Mouse (Mus musculus): ENCODE measurements around the gene Tep1. TPM values are rescaled to one million over a fixed set of nuclear protein-coding genes. Genes with fewer than 3 reads are reported as not detected.
A peak's percentile ranks its signal among the peaks of the same experiment; 100 is the strongest.

Tep1 gene
- polyA plus RNA-seq, 1 experiment: 9.3 TPM

DNA sequence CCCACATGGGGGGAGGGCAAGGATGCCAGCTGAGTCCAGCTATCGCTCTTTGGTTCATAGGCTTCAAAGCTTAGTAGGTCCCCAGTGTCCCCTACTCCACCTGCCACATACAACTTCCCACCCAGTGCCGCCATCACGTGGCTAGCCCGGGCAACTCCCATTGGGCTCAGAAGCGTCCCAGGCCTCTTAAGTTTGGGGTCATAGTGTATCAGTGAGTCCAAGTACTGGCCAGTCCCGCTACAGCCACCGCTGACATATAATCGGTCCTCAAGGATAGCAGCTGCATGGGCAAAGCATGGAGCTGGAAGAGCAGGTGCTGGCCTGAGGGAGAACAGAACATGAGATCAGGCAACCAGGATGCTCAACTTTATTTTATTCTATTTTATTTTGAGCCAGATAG is 21.3 kb upstream of the Tep1 start:
- no peak for TF ChIP-seq POLR2A (IDR thresholded peaks at IDR 0.05; ENCODE audit: control insufficient read depth, low read depth, low read length)
- peaks cover 6% of the 10 kb centered on the region for H3K4me1 ChIP-seq (ENCODE audit: control insufficient read depth, insufficient read depth, low read length)
- no peaks in the 10 kb centered on the region for H3K36me3 ChIP-seq (ENCODE audit: control insufficient read depth, insufficient read depth, low read length)
- no peaks in the 10 kb centered on the region for H3K27me3 ChIP-seq (ENCODE audit: control insufficient read depth, insufficient read depth, low read length)
- H3K4me3 ChIP-seq (ENCODE audit: control insufficient read depth, low read depth, low read length): no peak overlapping the region
- H3K27ac ChIP-seq (ENCODE audit: control insufficient read depth, insufficient read depth, low read depth, low read length): no peak overlapping the region

DNA sequence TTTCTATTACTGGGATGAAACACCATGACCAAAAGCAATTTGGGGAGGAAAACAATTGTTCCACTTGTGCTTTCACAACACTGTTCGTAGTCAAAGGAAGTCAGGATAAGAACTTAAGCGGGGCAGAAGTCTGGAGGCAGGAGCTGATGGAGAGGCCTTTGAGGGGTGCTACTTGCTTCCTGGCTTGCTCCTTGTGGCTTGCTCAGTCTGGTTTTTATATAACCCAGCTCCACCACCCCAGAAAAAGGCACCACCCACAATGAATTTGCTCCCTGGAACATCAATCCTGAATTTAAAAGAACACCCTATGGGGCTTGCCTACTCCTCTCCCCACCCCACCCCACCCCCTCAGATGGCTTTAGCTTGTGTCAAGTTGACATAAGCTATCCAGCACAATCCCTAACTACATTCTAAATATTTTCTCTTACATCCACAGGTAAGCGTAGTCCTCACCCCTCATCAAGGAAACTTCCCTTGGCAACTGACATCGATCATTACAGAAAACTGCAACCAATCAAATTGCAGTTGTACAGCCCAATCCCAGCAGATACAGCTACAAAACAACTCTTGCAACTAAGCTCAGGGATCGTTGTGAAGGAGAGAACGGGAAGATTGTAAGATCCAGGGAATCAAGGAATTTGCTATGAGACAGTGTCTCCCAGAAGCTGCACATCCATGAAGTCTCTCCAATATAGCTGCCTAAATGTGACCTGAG is 6.0 kb upstream of the Tep1 start:
- Histone ChIP-seq H3K27ac (ENCODE audit: control insufficient read depth, insufficient read depth, low read depth, low read length) (no peak overlapping the region), H3K36me3 (ENCODE audit: control insufficient read depth, insufficient read depth, low read length) (peaks cover 1% of the 10 kb centered on the region; the same call in 1 of the 2 replicates), H3K27me3 (ENCODE audit: control insufficient read depth, insufficient read depth, low read length) (no peaks in the 10 kb centered on the region), H3K4me3 (ENCODE audit: control insufficient read depth, low read depth, low read length) (no peak overlapping the region), H3K4me1 (ENCODE audit: control insufficient read depth, insufficient read depth, low read length) (no peaks in the 10 kb centered on the region)
- no peak for TF ChIP-seq POLR2A (IDR thresholded peaks at IDR 0.05; ENCODE audit: control insufficient read depth, low read depth, low read length)
- no peak for TF ChIP-seq CTCF (IDR thresholded peaks at IDR 0.05; ENCODE audit: control insufficient read depth, insufficient read depth, insufficient replicate concordance, low read depth, low read length)

DNA sequence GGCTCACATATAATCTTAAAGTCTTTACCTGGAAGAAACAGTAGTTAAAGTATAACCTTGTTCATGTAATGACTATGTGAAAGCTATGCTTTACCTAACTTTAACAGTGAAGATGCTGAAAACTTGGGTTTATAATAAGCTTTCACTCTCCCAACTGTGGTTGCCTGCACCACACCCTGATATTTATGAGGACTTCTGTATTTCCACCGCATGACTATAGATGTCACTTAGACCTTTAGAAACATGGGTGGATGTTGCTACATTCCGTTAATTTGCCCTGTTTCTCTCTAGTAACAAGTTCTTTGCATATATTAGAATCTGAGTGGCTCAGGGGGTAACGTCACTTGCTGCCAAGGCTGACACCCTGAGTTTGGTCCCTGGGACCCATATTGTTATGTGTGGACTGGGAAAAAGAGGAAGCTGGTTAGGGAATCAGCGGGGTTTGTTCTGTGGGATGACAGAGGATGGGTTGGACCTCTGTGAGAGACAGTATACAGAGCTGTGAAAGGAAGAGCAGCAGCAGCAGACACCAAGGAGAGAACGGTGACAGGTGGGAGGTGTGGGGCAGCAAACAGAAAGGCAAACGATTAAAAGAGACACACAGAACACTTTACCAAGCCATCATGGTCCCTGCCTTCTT is 5.4 kb upstream of the Tep1 start:
- peaks cover 2% of the 10 kb centered on the region for H3K4me1 ChIP-seq (ENCODE audit: control insufficient read depth, insufficient read depth, low read length)
- no peaks in the 10 kb centered on the region for H3K27me3 ChIP-seq (ENCODE audit: control insufficient read depth, insufficient read depth, low read length)
- H3K27ac ChIP-seq (ENCODE audit: control insufficient read depth, insufficient read depth, low read depth, low read length): no peak overlapping the region

DNA sequence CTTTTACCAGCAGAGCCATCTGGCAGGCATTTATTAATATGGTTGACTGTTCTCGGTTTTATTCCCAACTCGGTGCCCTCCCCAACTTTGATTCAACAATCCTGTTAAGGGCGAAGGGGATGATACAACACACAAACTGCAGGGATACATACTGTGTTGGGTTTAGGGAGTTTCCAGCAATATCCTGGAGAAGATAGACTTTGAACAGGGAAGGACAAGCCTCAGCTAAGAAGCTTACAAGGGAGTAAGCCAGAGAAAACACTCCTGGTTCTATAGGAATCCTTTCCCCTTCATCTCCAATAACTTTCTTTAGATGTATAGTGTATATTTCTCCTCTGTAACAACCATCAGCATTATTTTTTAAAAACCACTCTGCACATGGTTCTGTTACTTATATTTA is 4.8 kb upstream of the Tep1 start:
- Histone ChIP-seq H3K4me1 (ENCODE audit: control insufficient read depth, insufficient read depth, low read length) (peaks cover 3% of the 10 kb centered on the region), H3K27ac (ENCODE audit: control insufficient read depth, insufficient read depth, low read depth, low read length) (no peak overlapping the region), H3K27me3 (ENCODE audit: control insufficient read depth, insufficient read depth, low read length) (no peaks in the 10 kb centered on the region), H3K4me3 (ENCODE audit: control insufficient read depth, low read depth, low read length) (no peak overlapping the region), H3K36me3 (ENCODE audit: control insufficient read depth, insufficient read depth, low read length) (peaks cover 1% of the 10 kb centered on the region; the same call in 1 of the 2 replicates)
- TF ChIP-seq POLR2A (IDR thresholded peaks at IDR 0.05; ENCODE audit: control insufficient read depth, low read depth, low read length) (no peak), CTCF (IDR thresholded peaks at IDR 0.05; ENCODE audit: control insufficient read depth, insufficient read depth, insufficient replicate concordance, low read depth, low read length) (no peak)

More for the DNA sequence above, 5.4 kb upstream of the Tep1 start:
- Histone ChIP-seq H3K36me3 (ENCODE audit: control insufficient read depth, insufficient read depth, low read length) (peaks cover 1% of the 10 kb centered on the region; the same call in 1 of the 2 replicates), H3K4me3 (ENCODE audit: control insufficient read depth, low read depth, low read length) (no peak overlapping the region)
- no peak for TF ChIP-seq POLR2A (IDR thresholded peaks at IDR 0.05; ENCODE audit: control insufficient read depth, low read depth, low read length)
- TF ChIP-seq CTCF (IDR thresholded peaks at IDR 0.05; ENCODE audit: control insufficient read depth, insufficient read depth, insufficient replicate concordance, low read depth, low read length): no peak

DNA sequence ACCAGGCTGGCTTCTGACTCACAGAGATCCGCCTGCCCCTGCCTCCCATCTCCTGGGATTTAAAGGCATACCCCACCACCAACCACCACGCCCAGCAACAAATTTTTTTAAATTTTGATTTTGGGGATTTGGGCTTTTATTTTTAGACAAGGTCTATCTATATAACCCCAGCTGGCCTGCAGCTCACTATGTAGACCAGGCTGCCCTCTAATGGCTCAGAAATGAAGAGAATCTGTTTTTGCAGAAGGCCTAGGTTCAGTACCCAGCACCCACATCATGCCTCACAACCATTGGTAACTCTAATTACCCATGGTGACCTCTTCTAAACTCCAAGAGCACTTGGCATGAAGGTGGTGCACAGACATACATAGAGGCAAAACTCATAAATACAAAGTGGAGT is 924 bp upstream of the Tep1 start:
- Histone ChIP-seq H3K27ac (ENCODE audit: control insufficient read depth, insufficient read depth, low read depth, low read length) (no peak overlapping the region), H3K4me3 (ENCODE audit: control insufficient read depth, low read depth, low read length) (no peak overlapping the region)

DNA sequence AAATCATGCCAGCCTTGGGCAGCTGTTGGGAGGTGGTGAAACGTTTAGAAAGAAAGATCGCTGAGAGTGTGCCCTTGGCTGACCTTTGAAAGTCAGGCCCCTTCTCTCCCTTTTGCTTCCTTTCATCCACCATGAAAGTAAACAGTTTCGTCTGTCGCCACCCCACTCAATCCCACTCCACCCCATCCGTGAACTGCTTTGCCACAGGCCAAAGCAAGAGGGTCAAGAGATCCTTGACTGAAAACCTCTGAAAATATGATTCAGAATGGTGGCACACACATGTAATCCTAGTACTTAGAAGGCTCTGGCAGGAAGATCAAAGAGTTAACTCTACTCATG is 414 bp upstream of the Tep1 start:
- TF ChIP-seq POLR2A (IDR thresholded peaks at IDR 0.05; ENCODE audit: control insufficient read depth, low read depth, low read length) (no peak), CTCF (IDR thresholded peaks at IDR 0.05; ENCODE audit: control insufficient read depth, insufficient read depth, insufficient replicate concordance, low read depth, low read length) (no peak)
- H3K4me1 ChIP-seq (ENCODE audit: control insufficient read depth, insufficient read depth, low read length): peaks cover 3% of the 10 kb centered on the region
- peak overlapping the region; percentile 65 for H3K4me3 ChIP-seq (ENCODE audit: control insufficient read depth, low read depth, low read length)
- peak overlapping the region; percentile 47 for H3K27ac ChIP-seq (ENCODE audit: control insufficient read depth, insufficient read depth, low read depth, low read length)
- H3K36me3 ChIP-seq (ENCODE audit: control insufficient read depth, insufficient read depth, low read length): no peaks in the 10 kb centered on the region
- no peaks in the 10 kb centered on the region for H3K27me3 ChIP-seq (ENCODE audit: control insufficient read depth, insufficient read depth, low read length)

More for the DNA sequence above, 924 bp upstream of the Tep1 start:
- Histone ChIP-seq H3K4me1 (ENCODE audit: control insufficient read depth, insufficient read depth, low read length) (peaks cover 3% of the 10 kb centered on the region), H3K36me3 (ENCODE audit: control insufficient read depth, insufficient read depth, low read length) (no peaks in the 10 kb centered on the region), H3K27me3 (ENCODE audit: control insufficient read depth, insufficient read depth, low read length) (no peaks in the 10 kb centered on the region)
- no peak for TF ChIP-seq POLR2A (IDR thresholded peaks at IDR 0.05; ENCODE audit: control insufficient read depth, low read depth, low read length)
- no peak for TF ChIP-seq CTCF (IDR thresholded peaks at IDR 0.05; ENCODE audit: control insufficient read depth, insufficient read depth, insufficient replicate concordance, low read depth, low read length)

DNA sequence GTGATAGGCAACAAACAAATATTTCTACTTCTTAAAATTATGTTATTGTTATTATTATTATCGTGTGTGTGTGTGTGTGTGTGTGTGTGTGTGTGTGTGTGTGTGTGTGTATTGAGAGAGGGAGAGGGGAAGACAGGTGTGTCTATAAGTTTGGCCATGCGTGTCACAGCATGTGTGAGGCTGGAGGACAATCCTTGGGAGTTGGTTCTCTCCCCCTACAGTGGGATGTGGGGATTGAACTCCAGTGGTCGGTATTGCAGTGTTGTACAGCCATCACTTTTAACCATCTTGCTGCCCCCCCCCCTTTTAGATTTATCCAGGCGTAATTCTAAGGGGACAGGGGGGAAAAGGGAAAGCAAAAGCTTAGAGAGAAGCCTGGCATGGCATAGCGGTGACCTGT is 1.7 kb downstream of the Tep1 start:
- Histone ChIP-seq H3K4me3 (ENCODE audit: control insufficient read depth, low read depth, low read length) (no peak overlapping the region), H3K27me3 (ENCODE audit: control insufficient read depth, insufficient read depth, low read length) (no peaks in the 10 kb centered on the region), H3K36me3 (ENCODE audit: control insufficient read depth, insufficient read depth, low read length) (no peaks in the 10 kb centered on the region), H3K27ac (ENCODE audit: control insufficient read depth, insufficient read depth, low read depth, low read length) (no peak overlapping the region), H3K4me1 (ENCODE audit: control insufficient read depth, insufficient read depth, low read length) (peaks cover 3% of the 10 kb centered on the region)
- TF ChIP-seq CTCF (IDR thresholded peaks at IDR 0.05; ENCODE audit: control insufficient read depth, insufficient read depth, insufficient replicate concordance, low read depth, low read length) (no peak), POLR2A (IDR thresholded peaks at IDR 0.05; ENCODE audit: control insufficient read depth, low read depth, low read length) (no peak)
